Mouse (Mus musculus): ENCODE data around the gene Tmem138. TPM values are rescaled to one million over a fixed set of nuclear protein-coding genes. Genes with fewer than 3 reads are reported as not detected.

Gene Tmem138
- total RNA-seq, 1 experiment = 22.4 TPM

GRCm38 (mm10) chr19:10555624-10556510 is 21.3 kb downstream of the Tmem138 start, which contains the start of gene Tmem216:
Gene Tmem216, minus strand, starts transcription at chr19:10556238.
- no peak for TF ChIP-seq ZNF384 (IDR thresholded peaks at IDR 0.05; ENCODE audit: low read depth, low read length)
- TF ChIP-seq HCFC1 (IDR thresholded peaks at IDR 0.05; ENCODE audit: borderline replicate concordance, insufficient read depth, low read length) = peak; percentile 74; the same call in 1 of the 2 replicates
- H3K4me3 ChIP-seq (ENCODE audit: insufficient read depth in 1 of 2, low read depth in 1 of 2, low read length in 2 of 2, poor library complexity in 1 of 2, severe bottlenecking in 1 of 2) = peak within 1 kb of the TSS; percentile 63 to 78
- H3K9ac ChIP-seq (ENCODE audit: insufficient read depth, low read depth, low read length, poor library complexity, severe bottlenecking) = peak within 1 kb of the TSS; percentile 65
- no peak within 1 kb of the TSS; the same call in 1 of the 2 replicates for H3K27ac ChIP-seq (ENCODE audit: insufficient read depth, low read depth, low read length, poor library complexity, severe bottlenecking)
- no peaks in the 10 kb centered on the region; a peak in 1 of 4 replicates for H3K4me1 ChIP-seq (ENCODE audit: control insufficient read depth in 2 of 2, insufficient read depth in 2 of 2, low read length in 2 of 2, poor library complexity in 1 of 2)
- DNase-seq (ENCODE audit: low read depth, low spot score) = peak; percentile 59
- H3K36me3 ChIP-seq (ENCODE audit: control insufficient read depth, insufficient read depth, low read length, poor library complexity, severe bottlenecking) = peaks cover 2% of the 10 kb centered on the region
- no peaks in the 10 kb centered on the region for H3K9me3 ChIP-seq (ENCODE audit: control insufficient read depth, insufficient read depth, low read depth, low read length)
- in situ Hi-C loops (cut with MboI; ENCODE audit: low sequenced_read_pairs in 2 of 2, unreplicated experiment in 2 of 2) = no loop called here

DNA sequence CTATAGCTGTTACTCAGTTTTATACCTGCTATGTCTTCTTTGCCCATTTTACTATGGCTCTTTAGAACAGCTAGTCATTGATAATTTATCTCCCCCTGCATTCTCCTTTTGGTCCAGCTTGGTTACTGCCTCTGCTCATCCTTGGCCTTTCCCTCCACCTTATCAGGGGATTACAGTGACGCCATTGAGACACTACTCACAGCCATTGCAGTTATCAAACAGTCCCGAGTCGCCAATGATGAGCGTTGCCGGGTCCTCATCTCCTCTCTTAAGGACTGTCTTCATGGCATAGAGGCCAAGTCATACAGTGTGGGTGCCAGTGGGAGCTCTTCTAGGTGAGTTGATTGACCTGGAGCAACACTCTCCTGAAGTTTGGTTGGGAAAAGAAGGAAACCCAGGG is 37.7 kb downstream of the Tmem138 start:
- TF ChIP-seq ZNF384 (IDR thresholded peaks at IDR 0.05; ENCODE audit: low read depth, low read length) (no peak), ZC3H11A (IDR thresholded peaks at IDR 0.05; ENCODE audit: borderline replicate concordance, low read depth, low read length) (no peak), HCFC1 (IDR thresholded peaks at IDR 0.05; ENCODE audit: borderline replicate concordance, insufficient read depth, low read length) (no peak), MAFK (IDR thresholded peaks at IDR 0.05; ENCODE audit: insufficient read depth, low read depth, low read length) (no peak)
- Histone ChIP-seq H3K9me3 (ENCODE audit: control insufficient read depth, insufficient read depth, low read depth, low read length) (no peaks in the 10 kb centered on the region), H3K9ac (ENCODE audit: insufficient read depth, low read depth, low read length, poor library complexity, severe bottlenecking) (no peak overlapping the region), H3K36me3 (ENCODE audit: control insufficient read depth, insufficient read depth, low read length, poor library complexity, severe bottlenecking) (peaks cover 38% of the 10 kb centered on the region), H3K27ac (ENCODE audit: insufficient read depth, low read depth, low read length, poor library complexity, severe bottlenecking) (no peak overlapping the region), H3K4me3 (ENCODE audit: insufficient read depth in 1 of 2, low read depth in 1 of 2, low read length in 2 of 2, poor library complexity in 1 of 2, severe bottlenecking in 1 of 2) (no peak overlapping the region), H3K4me1 (ENCODE audit: control insufficient read depth in 2 of 2, insufficient read depth in 2 of 2, low read length in 2 of 2, poor library complexity in 1 of 2) (no peaks in the 10 kb centered on the region)
- DNase-seq (ENCODE audit: low read depth, low spot score) = no peak
- in situ Hi-C loops (cut with MboI; ENCODE audit: low sequenced_read_pairs in 2 of 2, unreplicated experiment in 2 of 2) = no loop called here

- in situ Hi-C loops (cut with MboI; ENCODE audit: low sequenced_read_pairs in 2 of 2, unreplicated experiment in 2 of 2) = no loop called here
- TF ChIP-seq CHD2 (IDR thresholded peaks at IDR 0.05; ENCODE audit: low read depth, low read length) (no peak), MAFK (IDR thresholded peaks at IDR 0.05; ENCODE audit: insufficient read depth, low read depth, low read length) (no peak), HCFC1 (IDR thresholded peaks at IDR 0.05; ENCODE audit: borderline replicate concordance, insufficient read depth, low read length) (no peak), ZC3H11A (IDR thresholded peaks at IDR 0.05; ENCODE audit: borderline replicate concordance, low read depth, low read length) (0 out of 2 replicates have a peak, but pooled peaks have one; percentile 1), ZNF384 (IDR thresholded peaks at IDR 0.05; ENCODE audit: low read depth, low read length) (no peak)
- H3K36me3 ChIP-seq (ENCODE audit: control insufficient read depth, insufficient read depth, low read length, poor library complexity, severe bottlenecking) = peaks cover 22% of the 10 kb centered on the region
- no peak overlapping the region for H3K27ac ChIP-seq (ENCODE audit: insufficient read depth, low read depth, low read length, poor library complexity, severe bottlenecking)
- no peaks in the 10 kb centered on the region; a peak in 1 of 4 replicates for H3K4me1 ChIP-seq (ENCODE audit: control insufficient read depth in 2 of 2, insufficient read depth in 2 of 2, low read length in 2 of 2, poor library complexity in 1 of 2)
- peak; percentile 22 for DNase-seq (ENCODE audit: low read depth, low spot score)
- no peak overlapping the region for H3K4me3 ChIP-seq (ENCODE audit: insufficient read depth in 1 of 2, low read depth in 1 of 2, low read length in 2 of 2, poor library complexity in 1 of 2, severe bottlenecking in 1 of 2)
- H3K9me3 ChIP-seq (ENCODE audit: control insufficient read depth, insufficient read depth, low read depth, low read length) = no peaks in the 10 kb centered on the region
- H3K9ac ChIP-seq (ENCODE audit: insufficient read depth, low read depth, low read length, poor library complexity, severe bottlenecking) = no peak overlapping the region
Measured at GRCm38 (mm10) chr19:10530082-10530481, 47.1 kb downstream of the Tmem138 start.

DNA sequence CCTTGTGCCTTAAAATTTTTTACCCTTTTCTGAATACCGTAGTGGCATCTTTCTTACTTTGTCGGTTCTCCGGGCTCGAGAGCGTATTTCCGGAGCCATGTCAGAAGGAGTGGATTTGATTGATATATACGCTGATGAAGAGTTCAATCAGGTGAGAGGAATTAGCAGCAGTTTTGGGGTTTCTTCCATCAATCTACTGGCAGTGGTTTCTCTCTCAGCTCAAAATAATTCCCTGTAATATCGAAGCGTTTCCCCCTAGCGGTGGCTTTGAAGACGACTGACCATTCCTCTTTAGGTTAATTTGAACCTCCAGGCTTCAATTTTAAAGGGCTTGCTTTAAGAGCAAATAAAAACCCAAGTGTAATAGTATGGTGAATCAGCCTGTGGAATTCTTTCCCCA is 51.3 kb downstream of the Tmem138 start, which contains the start of gene Sdhaf2:
Gene Sdhaf2 (minus strand): TSS at position 233 of the 400 bp plus-strand sequence.
- in situ Hi-C loops (cut with MboI; ENCODE audit: low sequenced_read_pairs in 2 of 2, unreplicated experiment in 2 of 2) = no loop called here
- Histone ChIP-seq H3K4me3 (ENCODE audit: insufficient read depth in 1 of 2, low read depth in 1 of 2, low read length in 2 of 2, poor library complexity in 1 of 2, severe bottlenecking in 1 of 2) (peak within 1 kb of the TSS; percentile 81 to 90), H3K9me3 (ENCODE audit: control insufficient read depth, insufficient read depth, low read depth, low read length) (no peaks in the 10 kb centered on the region), H3K4me1 (ENCODE audit: control insufficient read depth in 2 of 2, insufficient read depth in 2 of 2, low read length in 2 of 2, poor library complexity in 1 of 2) (peaks cover 0 to 2% of the 10 kb centered on the region in 2 experiments; a peak in 2 of 4 replicates), H3K36me3 (ENCODE audit: control insufficient read depth, insufficient read depth, low read length, poor library complexity, severe bottlenecking) (peaks cover 8% of the 10 kb centered on the region), H3K9ac (ENCODE audit: insufficient read depth, low read depth, low read length, poor library complexity, severe bottlenecking) (peak within 1 kb of the TSS; percentile 97), H3K27ac (ENCODE audit: insufficient read depth, low read depth, low read length, poor library complexity, severe bottlenecking) (peak within 1 kb of the TSS; percentile 94)
- TF ChIP-seq ZC3H11A (IDR thresholded peaks at IDR 0.05; ENCODE audit: borderline replicate concordance, low read depth, low read length) (no peak), ZNF384 (IDR thresholded peaks at IDR 0.05; ENCODE audit: low read depth, low read length) (no peak), MAFK (IDR thresholded peaks at IDR 0.05; ENCODE audit: insufficient read depth, low read depth, low read length) (no peak), HCFC1 (IDR thresholded peaks at IDR 0.05; ENCODE audit: borderline replicate concordance, insufficient read depth, low read length) (no peak), CHD2 (IDR thresholded peaks at IDR 0.05; ENCODE audit: low read depth, low read length) (no peak)
- DNase-seq (ENCODE audit: low read depth, low spot score) = peak; percentile 39

All from ES-E14 (cell line).